Mouse (Mus musculus): Measurements from ENCODE around the gene Olfr417. TPM values are rescaled to one million over a fixed set of nuclear protein-coding genes. Genes with fewer than 3 reads are reported as not detected.
"Not testable (repeated sequence)": the region's sequence is repeated elsewhere in the genome, so short reads cannot be mapped to it uniquely, and the experiment has no call there.

Gene Olfr417
- 0.01 TPM in 1 of 2 replicates, not detected in the other for polyA plus RNA-seq (2012)

DNA sequence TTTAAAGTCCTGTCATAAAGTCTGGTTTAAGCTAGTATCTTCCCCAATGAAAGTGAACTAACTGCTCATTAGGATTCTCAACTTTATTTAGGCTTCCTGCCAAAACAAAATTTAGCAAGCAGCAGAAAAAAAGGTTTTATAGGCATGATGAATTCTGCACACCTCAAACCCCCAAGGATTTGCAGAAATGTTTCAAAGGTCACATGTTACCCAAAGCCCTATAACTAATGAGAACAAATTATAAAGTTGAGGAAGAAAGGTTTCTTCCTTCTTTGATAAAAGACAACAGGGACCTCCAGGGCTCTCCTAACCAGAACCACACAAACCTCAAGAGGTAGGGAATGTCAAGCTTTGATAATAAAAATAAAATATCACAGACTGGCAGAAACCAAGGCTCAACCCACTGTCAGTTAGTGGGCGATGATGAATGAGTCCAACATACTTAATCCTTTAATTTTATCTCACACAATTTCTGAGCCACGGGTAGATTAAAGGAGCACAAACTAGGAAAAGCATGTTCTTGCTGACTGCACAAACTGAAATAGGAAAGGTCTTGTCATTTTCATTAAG is at the start of gene Olfr417:
Gene Olfr417, plus strand, starts transcription at position 241 of the 570 bp plus-strand sequence.
- Histone ChIP-seq H3K4me1 (ENCODE audit: control insufficient read depth) (no peaks in the 10 kb centered on the region), H3K9me3 (ENCODE audit: control insufficient read depth, low read length) (no peaks in the 10 kb centered on the region), H3K4me3 (replicated peaks) (no peak within 1 kb of the TSS), H3K27me3 (ENCODE audit: control insufficient read depth) (no peaks in the 10 kb centered on the region), H3K36me3 (ENCODE audit: control insufficient read depth) (no peaks in the 10 kb centered on the region)
- TF ChIP-seq GATA1 (IDR thresholded peaks at IDR 0.05; ENCODE audit: low read length) (no peak), TAL1 (IDR thresholded peaks at IDR 0.05; ENCODE audit: low read length) (no peak)

DNA sequence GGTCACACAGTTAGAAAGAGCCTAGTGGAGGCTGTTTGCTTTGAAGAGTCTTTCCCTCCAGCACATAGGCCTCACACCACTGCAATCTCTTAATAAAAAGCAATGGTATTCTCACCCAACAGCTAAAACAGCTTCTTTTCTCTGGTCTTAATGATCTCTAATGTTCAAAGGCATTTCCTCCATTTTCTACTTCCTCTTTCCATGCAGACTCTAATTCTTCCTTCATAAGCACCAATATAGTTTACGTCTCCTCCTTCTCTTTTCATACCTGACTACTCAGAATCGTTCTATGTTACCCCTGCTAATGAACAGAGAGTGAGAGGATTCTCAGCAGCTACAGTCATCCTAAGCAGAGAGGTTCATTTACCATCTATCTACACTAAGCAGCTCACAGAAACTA is 47.6 kb upstream of the Olfr417 start:
- Histone ChIP-seq H3K27me3 (ENCODE audit: control insufficient read depth) (no peaks in the 10 kb centered on the region), H3K9me3 (ENCODE audit: control insufficient read depth, low read length) (no peaks in the 10 kb centered on the region), H3K36me3 (ENCODE audit: control insufficient read depth) (no peaks in the 10 kb centered on the region), H3K4me3 (replicated peaks) (no peak overlapping the region), H3K4me1 (ENCODE audit: control insufficient read depth) (no peaks in the 10 kb centered on the region)
- TF ChIP-seq TAL1 (IDR thresholded peaks at IDR 0.05; ENCODE audit: low read length) (no peak), GATA1 (IDR thresholded peaks at IDR 0.05; ENCODE audit: low read length) (no peak)

DNA sequence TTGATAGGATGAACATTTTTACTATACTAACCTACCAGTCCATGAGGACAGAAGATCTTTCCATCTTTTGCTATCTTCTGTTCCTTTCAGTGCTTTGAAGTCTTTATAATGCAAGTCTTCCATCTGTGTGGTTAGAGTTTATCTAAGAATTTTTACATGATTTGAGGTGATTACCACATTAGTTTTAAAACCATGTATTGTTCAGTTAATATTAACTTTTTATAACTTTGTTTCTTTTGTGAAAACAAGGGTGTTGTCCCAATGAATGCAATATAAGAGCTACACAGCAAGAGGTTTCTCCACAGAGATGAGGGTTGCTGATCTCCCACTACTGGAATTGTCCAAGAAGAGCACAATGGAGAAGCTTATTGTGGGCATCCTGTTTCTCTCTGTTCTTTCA is 34.7 kb upstream of the Olfr417 start, which contains the start of gene Mptx1:
Gene Mptx1, plus strand, starts transcription at position 301 of the 400 bp plus-strand sequence.
- no peaks in the 10 kb centered on the region for H3K9me3 ChIP-seq (ENCODE audit: control insufficient read depth, low read length)
- H3K4me3 ChIP-seq (replicated peaks) = no peak within 1 kb of the TSS
- no peaks in the 10 kb centered on the region for H3K27me3 ChIP-seq (ENCODE audit: control insufficient read depth)
- TF ChIP-seq TAL1 (IDR thresholded peaks at IDR 0.05; ENCODE audit: low read length) (no peak), GATA1 (IDR thresholded peaks at IDR 0.05; ENCODE audit: low read length) (no peak)
- H3K36me3 ChIP-seq (ENCODE audit: control insufficient read depth) = no peaks in the 10 kb centered on the region
- no peaks in the 10 kb centered on the region for H3K4me1 ChIP-seq (ENCODE audit: control insufficient read depth)

DNA sequence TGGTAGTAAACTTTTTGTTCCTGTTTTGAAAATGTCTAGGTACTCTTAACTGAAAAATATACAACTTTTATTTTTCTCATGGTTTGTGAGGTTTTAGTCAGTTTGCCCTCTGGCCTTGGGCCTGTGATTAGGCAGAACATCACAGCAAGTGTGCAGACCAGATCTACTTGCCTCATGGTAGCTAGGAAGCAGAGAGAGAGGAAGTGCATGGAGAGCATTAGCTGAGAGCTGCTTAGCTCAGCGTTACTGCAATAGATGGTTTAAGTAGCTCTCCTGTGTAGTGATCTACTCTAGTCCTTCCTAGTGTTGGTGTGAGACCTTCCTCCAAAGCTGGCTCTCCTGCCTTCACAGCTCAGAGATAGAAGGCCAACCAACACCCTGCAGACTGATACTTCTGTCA is 11.3 kb upstream of the Olfr417 start:
- H3K4me3 ChIP-seq (replicated peaks); H3K27me3 ChIP-seq (ENCODE audit: control insufficient read depth); H3K9me3 ChIP-seq (ENCODE audit: control insufficient read depth, low read length); H3K4me1 ChIP-seq (ENCODE audit: control insufficient read depth); H3K36me3 ChIP-seq (ENCODE audit: control insufficient read depth): not testable (repeated sequence)

DNA sequence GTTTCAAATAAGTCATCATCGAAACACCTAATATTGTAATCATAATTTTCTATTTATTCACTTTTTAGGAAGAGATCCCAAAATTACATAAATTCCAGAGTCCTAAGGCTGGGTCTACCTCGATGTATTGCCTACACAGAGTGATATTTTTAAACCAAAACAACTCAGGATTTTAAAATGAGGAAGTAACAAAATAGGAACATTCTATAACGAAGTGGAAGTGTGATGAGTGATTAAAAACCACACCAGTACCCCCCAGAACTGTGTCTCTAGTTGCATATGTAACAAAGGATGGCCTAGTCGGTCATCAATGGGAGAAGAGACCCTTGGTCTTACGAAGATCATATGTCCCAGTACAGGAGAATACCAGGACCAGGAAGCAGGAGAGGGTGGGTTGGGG is 10.3 kb upstream of the Olfr417 start:
- TF ChIP-seq TAL1 (IDR thresholded peaks at IDR 0.05; ENCODE audit: low read length) (no peak), GATA1 (IDR thresholded peaks at IDR 0.05; ENCODE audit: low read length) (no peak)
- no peaks in the 10 kb centered on the region for H3K36me3 ChIP-seq (ENCODE audit: control insufficient read depth)

DNA sequence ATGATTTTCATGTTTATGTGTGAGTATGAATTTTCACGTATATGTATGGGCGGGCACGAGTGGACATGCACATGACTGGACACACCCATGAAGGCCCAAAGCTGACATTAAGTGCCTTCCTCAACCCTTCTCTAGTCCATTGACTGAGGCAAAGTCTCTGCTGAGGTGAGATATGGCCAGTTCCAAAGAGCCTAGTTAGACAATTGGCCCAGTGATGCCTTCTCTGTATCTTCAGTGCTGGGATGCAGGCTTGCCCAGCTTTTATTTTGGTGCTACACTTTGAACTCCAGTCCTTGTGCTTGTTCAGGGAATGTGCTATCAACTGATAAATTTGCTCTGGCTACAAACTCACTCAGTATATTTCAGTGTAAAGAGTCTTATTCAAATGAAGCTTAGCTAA is 8.9 kb downstream of the Olfr417 start:
- H3K36me3 ChIP-seq (ENCODE audit: control insufficient read depth) = no peaks in the 10 kb centered on the region
- H3K4me3 ChIP-seq (replicated peaks) = no peak overlapping the region
- no peaks in the 10 kb centered on the region for H3K4me1 ChIP-seq (ENCODE audit: control insufficient read depth)
- no peaks in the 10 kb centered on the region for H3K9me3 ChIP-seq (ENCODE audit: control insufficient read depth, low read length)
- H3K27me3 ChIP-seq (ENCODE audit: control insufficient read depth) = no peaks in the 10 kb centered on the region
- TF ChIP-seq TAL1 (IDR thresholded peaks at IDR 0.05; ENCODE audit: low read length) (no peak), GATA1 (IDR thresholded peaks at IDR 0.05; ENCODE audit: low read length) (no peak)

More for the DNA sequence above, 10.3 kb upstream of the Olfr417 start:
- no peaks in the 10 kb centered on the region for H3K9me3 ChIP-seq (ENCODE audit: control insufficient read depth, low read length)
- H3K4me1 ChIP-seq (ENCODE audit: control insufficient read depth) = no peaks in the 10 kb centered on the region
- no peak overlapping the region for H3K4me3 ChIP-seq (replicated peaks)
- no peaks in the 10 kb centered on the region for H3K27me3 ChIP-seq (ENCODE audit: control insufficient read depth)

DNA sequence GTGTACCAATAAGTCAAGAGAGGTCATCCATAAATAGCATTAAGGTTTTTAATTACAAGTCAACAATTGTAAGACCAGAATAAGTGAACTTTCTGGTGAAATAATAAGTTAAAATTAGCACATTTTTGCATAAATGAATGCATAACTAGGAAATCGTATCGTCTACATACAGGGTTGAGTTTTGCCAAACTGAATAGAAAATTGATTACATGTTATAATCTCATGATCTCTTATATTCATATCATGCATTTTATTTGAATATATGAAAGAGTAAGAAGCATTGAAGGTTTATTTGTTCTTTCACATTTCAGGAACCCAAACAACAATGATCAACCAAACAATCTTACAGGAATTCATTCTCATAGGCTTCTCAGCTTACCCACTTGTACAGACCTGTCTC is 25.8 kb downstream of the Olfr417 start, which contains the start of gene Olfr248:
Gene Olfr248, plus strand, starts transcription at position 301 of the 400 bp plus-strand sequence.
- no peaks in the 10 kb centered on the region for H3K27me3 ChIP-seq (ENCODE audit: control insufficient read depth)
- H3K9me3 ChIP-seq (ENCODE audit: control insufficient read depth, low read length) = no peaks in the 10 kb centered on the region
- H3K4me3 ChIP-seq (replicated peaks) = no peak within 1 kb of the TSS
- H3K4me1 ChIP-seq (ENCODE audit: control insufficient read depth) = no peaks in the 10 kb centered on the region
- TF ChIP-seq GATA1 (IDR thresholded peaks at IDR 0.05; ENCODE audit: low read length) = no peak
- no peak for TF ChIP-seq TAL1 (IDR thresholded peaks at IDR 0.05; ENCODE audit: low read length)
- H3K36me3 ChIP-seq (ENCODE audit: control insufficient read depth) = no peaks in the 10 kb centered on the region

DNA sequence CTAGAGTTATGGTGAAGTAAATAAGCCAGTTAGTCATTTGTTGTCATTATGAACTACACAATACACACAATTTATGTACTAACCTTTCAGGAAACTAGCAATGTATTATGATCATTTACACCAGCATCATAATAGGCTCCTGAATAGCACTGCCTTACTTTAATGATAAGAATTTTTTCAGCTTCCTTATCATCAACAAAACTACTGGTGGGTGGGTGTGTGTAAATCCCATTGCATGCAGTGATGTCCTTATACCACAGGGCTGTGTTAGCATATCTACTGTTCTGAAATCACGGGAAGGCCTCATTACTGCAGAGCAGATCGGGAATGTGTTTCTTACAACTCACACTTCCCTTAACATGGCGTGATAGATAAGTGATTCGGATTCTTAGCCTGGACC is 58.0 kb downstream of the Olfr417 start:
- peaks cover 12% of the 10 kb centered on the region for H3K4me1 ChIP-seq (ENCODE audit: control insufficient read depth)
- no peak for TF ChIP-seq TAL1 (IDR thresholded peaks at IDR 0.05; ENCODE audit: low read length)
- H3K36me3 ChIP-seq (ENCODE audit: control insufficient read depth) = no peaks in the 10 kb centered on the region
- no peaks in the 10 kb centered on the region for H3K9me3 ChIP-seq (ENCODE audit: control insufficient read depth, low read length)
- no peaks in the 10 kb centered on the region for H3K27me3 ChIP-seq (ENCODE audit: control insufficient read depth)
- no peak overlapping the region for H3K4me3 ChIP-seq (replicated peaks)

DNA sequence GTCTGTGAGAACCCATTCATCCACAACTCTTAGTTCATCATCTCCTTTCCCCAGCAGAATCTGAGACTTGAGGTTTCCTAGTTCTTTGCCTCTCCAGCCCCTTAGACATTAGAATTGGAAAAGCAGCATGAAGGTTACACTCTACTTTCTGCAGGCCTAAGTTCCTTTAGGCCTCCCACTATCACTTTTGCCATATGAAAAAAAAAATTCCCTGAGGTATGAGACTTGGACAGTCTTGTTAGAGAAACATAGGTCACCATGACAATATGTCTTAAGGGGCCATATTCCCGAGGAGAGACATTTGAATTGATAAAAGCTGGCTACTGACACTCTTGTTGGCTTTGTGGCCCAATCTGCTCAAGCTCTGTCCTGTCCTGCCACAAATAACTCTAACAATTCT is 58.8 kb downstream of the Olfr417 start, which contains the start of gene Olfr414:
Gene Olfr414, plus strand, starts transcription at position 301 of the 400 bp plus-strand sequence.
- no peak for TF ChIP-seq TAL1 (IDR thresholded peaks at IDR 0.05; ENCODE audit: low read length)
- H3K36me3 ChIP-seq (ENCODE audit: control insufficient read depth) = no peaks in the 10 kb centered on the region
- H3K9me3 ChIP-seq (ENCODE audit: control insufficient read depth, low read length) = no peaks in the 10 kb centered on the region
- H3K4me3 ChIP-seq (replicated peaks) = no peak within 1 kb of the TSS
- H3K27me3 ChIP-seq (ENCODE audit: control insufficient read depth) = no peaks in the 10 kb centered on the region
- peaks cover 12% of the 10 kb centered on the region for H3K4me1 ChIP-seq (ENCODE audit: control insufficient read depth)

Other genes starting within 250 kb of the Olfr417 start
- gene Olfr231, start 244.0 kb upstream of the Olfr417 start, polyA plus RNA-seq (2012) = not detected in 2 replicates
- not detected in 2 replicates for gene Olfr424, start 233.6 kb upstream of the Olfr417 start, polyA plus RNA-seq (2012)
- gene Olfr420, start 209.5 kb upstream of the Olfr417 start, polyA plus RNA-seq (2012) = not detected in 2 replicates
- 3.5 and 4.1 TPM in 2 replicates for gene Spta1, start 192.3 kb upstream of the Olfr417 start, polyA plus RNA-seq (2012)
- gene Olfr419, start 113.1 kb upstream of the Olfr417 start, polyA plus RNA-seq (2012) = not detected in 2 replicates
- gene Mptx1, start 34.6 kb upstream of the Olfr417 start, polyA plus RNA-seq (2012) = not detected in 2 replicates
- gene Olfr248, start 25.9 kb downstream of the Olfr417 start, polyA plus RNA-seq (2012) = not detected in 2 replicates
- not detected in 2 replicates for gene Olfr414, start 58.9 kb downstream of the Olfr417 start, polyA plus RNA-seq (2012)
- gene Olfr220, start 77.0 kb downstream of the Olfr417 start, polyA plus RNA-seq (2012) = not detected in 2 replicates
- 0.02 TPM in 1 of 2 replicates, not detected in the other for gene Fmn2, start 136.7 kb downstream of the Olfr417 start, polyA plus RNA-seq (2012)